Mouse (Mus musculus) limb, embryonic 13.5 days (tissue): ENCODE data around the gene Cfap126. TPM values are rescaled to one million over a fixed set of nuclear protein-coding genes. Genes with fewer than 3 reads are reported as not detected.
"Not testable (repeated sequence)": the region's sequence is repeated elsewhere in the genome, so short reads cannot be mapped to it uniquely, and the experiment has no call there.

Experiments
- ATAC-seq: fragments of 200-750 bp; cut with Nextera tagmentation; 2 replicates; pipeline ENCODE4 v1.8.0; 2017; ENCODE audit warnings: low read depth, moderate number of reproducible peaks, moderate TSS enrichment; ENCODE audit not compliant: low FRiP score
- H3K27ac ChIP-seq: fragments of 300-500 bp; sonication (generic); 2 replicates; pipeline ENCODE4 v1.5.1; 2015; ENCODE audit warnings: inconsistent platforms, mild to moderate bottlenecking, moderate library complexity
- H3K27me3 ChIP-seq: fragments of 300-500 bp; sonication (generic); 2 replicates; pipeline ENCODE4 v1.6.1; 2015; ENCODE audit warnings: mild to moderate bottlenecking, inconsistent platforms
- H3K36me3 ChIP-seq: fragments of 300-500 bp; sonication (generic); 2 replicates; pipeline ENCODE4 v1.6.1; 2015; ENCODE audit warnings: inconsistent platforms, mild to moderate bottlenecking, moderate library complexity
- H3K4me1 ChIP-seq: fragments of 300-500 bp; sonication (generic); 2 replicates; pipeline ENCODE4 v1.6.1; 2015; ENCODE audit warnings: inconsistent platforms
- H3K4me2 ChIP-seq: fragments of 300-500 bp; sonication (generic); replicated peaks from 2 replicates; pipeline ENCODE4 v1.6.1; 2015; ENCODE audit warnings: inconsistent platforms, mild to moderate bottlenecking, moderate library complexity
- H3K4me3 ChIP-seq: fragments of 300-500 bp; sonication (generic); 2 replicates; pipeline ENCODE4 v1.5.1; 2015; ENCODE audit warnings: moderate library complexity, mild to moderate bottlenecking, inconsistent platforms
- H3K9ac ChIP-seq: fragments of 300-500 bp; sonication (generic); 2 replicates; pipeline ENCODE4 v1.6.1; 2015; ENCODE audit warnings: mild to moderate bottlenecking, inconsistent platforms
- H3K9me3 ChIP-seq: fragments of 300-500 bp; sonication (generic); 2 replicates; pipeline ENCODE4 v1.6.1; 2016; ENCODE audit warnings: inconsistent platforms
- WGBS: fragments of 180-500 bp; shearing (Covaris S2); methylation state at CpG from one replicate; pipeline ENCODE4 v1.1.7; 2015; 5-methylcytosine and 5-hydroxymethylcytosine counted together
- polyA plus RNA-seq: library from polyadenylated mRNA; unstranded; fragments of >200 nt; fragmentation: Nextera tagmentation; extraction: Ambion mirVana; gene quantifications from 2 replicates; pipeline ENCODE4 v1.2.1, GENCODE M21; 2015

The Cfap126 gene
- polyA plus RNA-seq, 1 experiment from 2014 or later: 1.5 TPM

DNA sequence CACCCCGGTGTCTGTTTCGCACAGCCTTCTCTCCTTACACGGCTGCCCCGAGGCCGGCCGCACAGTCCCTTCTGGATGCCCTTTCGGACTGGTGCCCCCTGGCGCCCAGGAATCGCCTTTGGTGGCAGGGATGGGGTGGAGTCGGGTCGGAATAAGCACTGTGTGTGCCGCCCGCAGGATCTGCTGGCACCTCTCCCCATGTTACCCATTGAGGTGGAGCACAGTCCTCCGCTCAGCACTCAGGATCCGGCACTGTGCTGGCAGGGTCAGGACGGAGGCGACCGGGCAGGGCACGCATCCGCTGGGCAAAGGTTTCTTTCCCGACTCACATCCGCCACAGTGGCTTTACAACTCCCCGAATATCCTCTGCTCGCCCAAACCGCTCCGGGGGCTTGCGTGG is 35.8 kb upstream of the Cfap126 start:
- ATAC-seq: peak; percentile 18
- Histone ChIP-seq H3K4me2 (peak overlapping the region; percentile 47), H3K27me3 (peaks cover 41% of the 10 kb centered on the region), H3K4me3 (peak overlapping the region; percentile 25)
- H3K9me3 ChIP-seq, H3K4me1 ChIP-seq, H3K9ac ChIP-seq, H3K27ac ChIP-seq, H3K36me3 ChIP-seq: not testable (repeated sequence)
- 3% methylated on average over 20 of the region's 27 CpGs for WGBS

DNA sequence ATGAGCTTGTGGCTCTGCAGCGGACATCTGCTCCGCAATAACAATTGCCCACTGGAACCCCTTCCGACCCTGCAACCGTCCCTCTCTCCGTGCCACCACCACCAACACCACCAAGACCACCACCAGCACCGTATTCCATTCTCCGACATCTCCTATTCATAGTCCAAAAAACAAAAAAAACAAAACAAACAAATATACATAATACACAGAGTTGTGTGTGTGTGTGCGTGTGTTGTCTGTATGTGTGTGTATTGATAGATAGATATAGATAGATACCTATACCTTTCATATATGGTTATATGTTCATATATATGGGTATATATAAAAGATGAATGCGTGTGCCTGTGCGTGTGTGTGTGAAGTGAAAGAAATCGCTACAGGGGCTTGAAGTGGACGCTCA is 35.3 kb upstream of the Cfap126 start:
- H3K27ac ChIP-seq, H3K4me1 ChIP-seq, ATAC-seq, H3K9me3 ChIP-seq, H3K4me3 ChIP-seq, H3K9ac ChIP-seq, H3K36me3 ChIP-seq: not testable (repeated sequence)
- WGBS: 24% methylated on average over 12 of the region's 12 CpGs
- peak overlapping the region; percentile 35 for H3K4me2 ChIP-seq
- peaks cover 41% of the 10 kb centered on the region for H3K27me3 ChIP-seq

DNA sequence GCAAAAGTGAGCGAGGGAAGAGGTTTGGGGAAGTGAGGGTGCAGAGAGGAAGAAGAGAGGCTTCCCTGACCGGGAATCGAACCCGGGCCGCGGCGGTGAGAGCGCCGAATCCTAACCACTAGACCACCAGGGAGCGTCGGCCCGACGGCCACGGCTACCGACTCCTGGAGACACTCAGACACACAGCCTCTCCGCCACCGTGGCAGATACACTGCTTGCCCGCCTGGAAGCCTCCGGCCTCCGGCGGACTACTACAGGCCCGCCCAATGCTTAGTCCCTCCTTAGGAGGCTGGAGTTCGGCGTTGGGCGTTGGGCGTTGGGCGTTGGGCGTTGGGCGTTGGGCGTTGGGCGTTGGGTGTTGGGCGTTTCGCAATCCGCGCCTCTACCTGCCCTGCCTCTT is 34.4 kb upstream of the Cfap126 start:
- peaks cover 33% of the 10 kb centered on the region for H3K27me3 ChIP-seq
- WGBS: 0% methylated on average over 1 of the region's 35 CpGs
- not testable (repeated sequence) for H3K4me3 ChIP-seq, H3K9me3 ChIP-seq, H3K36me3 ChIP-seq, H3K27ac ChIP-seq, H3K9ac ChIP-seq, H3K4me2 ChIP-seq, H3K4me1 ChIP-seq
- ATAC-seq: peak; percentile 46

DNA sequence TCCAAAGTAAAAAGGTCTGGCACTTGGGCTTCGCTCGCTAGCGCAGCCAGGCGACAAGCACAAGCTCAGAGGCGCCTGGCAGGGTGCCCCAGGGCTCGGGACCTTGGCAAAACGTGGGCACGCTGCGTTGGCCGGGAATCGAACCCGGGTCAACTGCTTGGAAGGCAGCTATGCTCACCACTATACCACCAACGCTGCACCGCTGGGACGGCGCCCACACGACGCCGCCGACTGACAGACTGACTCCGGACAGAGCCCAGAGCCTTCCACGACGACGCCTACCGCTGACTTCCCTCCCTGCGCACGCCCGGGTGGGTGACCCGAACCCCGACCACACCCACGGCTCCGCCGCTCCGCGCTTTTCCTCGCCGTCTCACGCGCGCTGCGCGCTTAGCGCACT is 33.9 kb upstream of the Cfap126 start:
- H3K27ac ChIP-seq, H3K4me2 ChIP-seq, H3K4me3 ChIP-seq, H3K9ac ChIP-seq, H3K9me3 ChIP-seq, H3K36me3 ChIP-seq, H3K4me1 ChIP-seq: not testable (repeated sequence)
- peak; percentile 24; the same call in 1 of the 2 replicates for ATAC-seq
- WGBS: no CpG with 5 or more reads among the region's 43 CpGs
- peaks cover 32% of the 10 kb centered on the region for H3K27me3 ChIP-seq

- not testable (repeated sequence) for H3K27ac ChIP-seq, H3K4me1 ChIP-seq, H3K4me3 ChIP-seq, H3K4me2 ChIP-seq, H3K36me3 ChIP-seq, H3K9me3 ChIP-seq, H3K9ac ChIP-seq
- WGBS: 29% methylated on average over 12 of the region's 17 CpGs
- ATAC-seq: peak; percentile 3; the same call in 1 of the 2 replicates
- H3K27me3 ChIP-seq: peaks cover 39% of the 10 kb centered on the region
Measured at GRCm38 (mm10) chr1:171081512-171082231, 32.0 kb upstream of the Cfap126 start.

DNA sequence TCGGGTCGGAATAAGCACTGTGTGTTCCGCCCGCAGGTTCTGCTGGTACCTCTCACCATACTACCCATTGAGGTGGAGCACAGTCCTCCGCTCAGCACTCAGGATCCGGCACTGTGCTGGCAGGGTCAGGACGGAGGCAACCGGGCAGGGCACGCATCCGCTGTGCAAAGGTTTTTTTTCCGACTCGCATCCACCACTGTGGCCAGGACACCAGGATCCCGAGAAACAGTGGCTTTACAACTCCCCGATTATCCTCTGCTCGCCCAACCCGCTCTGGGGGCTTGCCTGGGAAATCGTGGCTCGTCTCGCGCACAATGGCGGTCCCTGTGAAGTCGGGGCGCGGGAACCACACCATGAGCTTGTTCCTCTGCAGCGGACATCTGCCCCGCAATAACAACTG is 28.0 kb upstream of the Cfap126 start:
- peaks cover 15% of the 10 kb centered on the region for H3K4me1 ChIP-seq
- no peaks in the 10 kb centered on the region for H3K36me3 ChIP-seq
- no peaks in the 10 kb centered on the region for H3K9me3 ChIP-seq
- peak overlapping the region; percentile 59 for H3K9ac ChIP-seq
- WGBS: under 1% methylated on average over 26 of the region's 26 CpGs
- no peak overlapping the region for H3K27ac ChIP-seq
- peak overlapping the region; percentile 51 for H3K4me3 ChIP-seq
- H3K4me2 ChIP-seq: peak overlapping the region; percentile 83
- no peak for ATAC-seq
- H3K27me3 ChIP-seq: peaks cover 29% of the 10 kb centered on the region

DNA sequence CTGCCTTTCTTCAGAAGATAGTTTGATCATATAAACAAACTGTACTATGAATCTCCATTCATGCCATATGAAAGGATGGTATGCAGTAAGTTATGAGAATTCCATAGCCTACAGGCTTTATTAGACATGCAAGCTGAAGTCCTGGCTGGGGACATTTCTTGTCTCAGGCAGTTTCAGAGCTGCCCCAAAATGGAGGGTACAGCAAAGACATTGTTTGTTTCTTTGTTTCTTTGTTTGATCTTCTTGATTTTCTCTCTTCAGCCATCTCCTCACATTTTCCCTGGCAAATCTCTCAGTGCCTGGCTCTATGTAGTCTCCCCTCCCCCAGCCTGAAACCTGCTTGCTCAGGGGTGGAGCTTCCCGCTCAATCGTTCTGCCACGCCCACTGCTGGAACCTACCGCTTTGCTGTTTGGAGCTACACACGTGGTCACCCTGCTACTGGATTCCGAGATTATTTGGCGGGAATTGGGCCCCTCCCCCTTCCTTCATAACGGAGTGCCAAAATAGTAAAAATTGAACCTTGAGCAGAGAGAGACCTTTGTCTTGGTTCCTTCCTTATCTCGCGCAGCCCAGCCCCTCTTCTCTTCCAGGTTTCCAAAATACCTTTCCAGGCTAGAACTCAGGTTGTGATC is 25.4 kb upstream of the Cfap126 start:
- H3K9ac ChIP-seq, H3K9me3 ChIP-seq, H3K27ac ChIP-seq, ATAC-seq, H3K36me3 ChIP-seq: not testable (repeated sequence)
- Histone ChIP-seq H3K4me2 (peak overlapping the region; percentile 51), H3K4me3 (peak overlapping the region; percentile 8; the same call in 1 of the 2 replicates), H3K27me3 (peaks cover 25% of the 10 kb centered on the region), H3K4me1 (peaks cover 15% of the 10 kb centered on the region)
- 5% methylated on average over 10 of the region's 10 CpGs for WGBS

DNA sequence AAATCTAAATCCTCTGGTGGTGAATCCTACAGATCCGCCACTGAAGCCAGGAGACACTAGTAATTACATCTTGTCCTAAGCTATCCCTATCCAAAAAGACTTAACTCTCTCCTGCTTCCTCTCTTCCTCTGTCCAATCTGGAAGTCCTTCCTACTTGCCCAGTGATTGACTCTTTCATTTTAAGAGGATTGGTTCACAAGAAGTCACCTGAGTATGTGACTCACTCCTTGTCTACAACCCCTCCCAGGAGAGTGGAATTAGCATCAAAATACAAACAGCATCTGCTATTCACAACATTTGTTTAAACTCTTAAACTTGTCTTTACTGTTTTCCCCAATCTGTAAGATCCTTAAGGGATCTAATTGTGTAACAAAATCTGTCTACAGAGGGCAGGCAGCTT is 23.8 kb upstream of the Cfap126 start:
- peaks cover 25% of the 10 kb centered on the region for H3K27me3 ChIP-seq
- no peak overlapping the region for H3K4me2 ChIP-seq
- ATAC-seq: no peak
- no peak overlapping the region for H3K4me3 ChIP-seq
- H3K9me3 ChIP-seq: no peaks in the 10 kb centered on the region
- WGBS: 85% methylated on average over 1 of the region's 1 CpGs
- no peaks in the 10 kb centered on the region for H3K36me3 ChIP-seq
- no peak overlapping the region for H3K9ac ChIP-seq
- peaks cover 15% of the 10 kb centered on the region for H3K4me1 ChIP-seq
- no peak overlapping the region for H3K27ac ChIP-seq

- no peak for ATAC-seq
- Histone ChIP-seq H3K27ac (no peak overlapping the region), H3K9ac (no peak overlapping the region), H3K27me3 (peaks cover 21% of the 10 kb centered on the region), H3K36me3 (no peaks in the 10 kb centered on the region), H3K4me3 (no peak overlapping the region), H3K4me2 (no peak overlapping the region), H3K4me1 (peaks cover 13% of the 10 kb centered on the region), H3K9me3 (no peaks in the 10 kb centered on the region)
- WGBS: 60% methylated on average over 2 of the region's 2 CpGs
Measured at GRCm38 (mm10) chr1:171090761-171091160, 23.0 kb upstream of the Cfap126 start.

DNA sequence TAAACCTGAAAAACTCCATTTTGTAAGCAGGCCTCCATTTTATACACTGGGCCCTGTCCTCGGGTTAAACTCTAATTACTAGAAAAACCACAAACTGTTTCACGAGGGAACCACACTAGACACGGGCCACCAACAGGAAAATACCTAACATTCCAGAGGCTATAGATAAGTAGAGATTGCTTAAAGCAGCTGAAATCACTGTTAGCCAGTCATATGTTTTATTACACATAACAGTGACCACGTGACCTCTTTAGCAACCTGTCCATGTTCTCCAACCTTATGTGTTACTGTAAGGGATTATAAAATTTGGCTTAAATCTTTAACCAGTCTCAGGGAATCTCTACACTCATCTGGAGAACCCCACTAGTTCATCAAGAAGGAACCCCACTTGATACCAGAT is 19.3 kb upstream of the Cfap126 start:
- 48% methylated on average over 4 of the region's 4 CpGs for WGBS
- H3K27ac ChIP-seq: no peak overlapping the region
- H3K36me3 ChIP-seq: no peaks in the 10 kb centered on the region
- H3K9me3 ChIP-seq: no peaks in the 10 kb centered on the region
- 0 out of 2 replicates have a peak, but pooled peaks cover 3% of the 10 kb centered on the region for H3K27me3 ChIP-seq
- no peak overlapping the region for H3K4me2 ChIP-seq
- H3K9ac ChIP-seq: no peak overlapping the region
- no peak overlapping the region for H3K4me3 ChIP-seq
- no peak for ATAC-seq
- H3K4me1 ChIP-seq: peaks cover 11% of the 10 kb centered on the region; the same call in 1 of the 2 replicates

DNA sequence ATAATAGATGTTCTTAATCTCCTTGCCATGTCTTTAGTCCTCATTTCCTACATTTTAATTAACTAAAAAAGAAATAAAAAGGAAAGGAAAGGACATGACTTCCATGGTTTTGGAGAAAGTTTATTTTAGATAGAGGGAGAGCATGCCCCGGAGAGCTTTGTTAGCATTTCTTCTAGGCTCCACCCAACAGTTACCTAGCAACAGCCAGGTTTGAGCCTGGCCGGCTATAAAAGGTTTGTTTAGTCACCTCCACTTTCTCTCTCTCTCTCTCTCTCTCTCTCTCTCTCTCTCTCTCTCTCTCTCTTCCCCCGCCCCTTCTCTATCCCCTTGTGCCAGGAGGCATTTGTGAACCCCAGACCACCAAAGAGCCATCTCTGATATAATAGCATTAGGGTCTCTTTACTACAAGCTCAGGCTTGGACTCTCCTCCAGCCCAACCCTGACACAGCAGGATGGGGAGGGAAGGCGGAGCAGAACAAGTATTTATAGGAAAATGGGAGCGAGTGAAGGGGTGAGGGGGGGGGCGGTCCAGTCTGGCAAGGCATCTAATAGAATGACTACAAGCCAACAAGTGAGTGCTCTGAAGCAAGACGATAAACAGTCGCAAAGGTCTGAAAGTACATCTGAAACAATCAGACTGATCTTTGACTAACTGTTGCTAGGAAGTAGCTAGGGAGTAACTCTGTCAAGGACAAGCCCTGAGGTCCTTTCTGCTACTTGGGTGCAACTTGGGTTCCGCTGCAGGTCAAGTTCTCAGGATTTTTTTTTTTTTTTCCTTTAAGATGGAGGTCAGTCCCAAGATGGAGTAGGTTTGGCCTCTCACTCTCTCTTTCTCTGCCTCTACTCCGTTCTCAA is 17.4 kb upstream of the Cfap126 start:
- Histone ChIP-seq H3K9me3 (no peaks in the 10 kb centered on the region), H3K4me2 (peak overlapping the region; percentile 39), H3K9ac (no peak overlapping the region), H3K4me1 (peaks cover 11% of the 10 kb centered on the region; the same call in 1 of the 2 replicates), H3K36me3 (no peaks in the 10 kb centered on the region), H3K27ac (no peak overlapping the region), H3K27me3 (no peaks in the 10 kb centered on the region), H3K4me3 (peak overlapping the region; percentile 1; the same call in 1 of the 2 replicates)
- 21% methylated on average over 10 of the region's 10 CpGs for WGBS
- no peak for ATAC-seq

DNA sequence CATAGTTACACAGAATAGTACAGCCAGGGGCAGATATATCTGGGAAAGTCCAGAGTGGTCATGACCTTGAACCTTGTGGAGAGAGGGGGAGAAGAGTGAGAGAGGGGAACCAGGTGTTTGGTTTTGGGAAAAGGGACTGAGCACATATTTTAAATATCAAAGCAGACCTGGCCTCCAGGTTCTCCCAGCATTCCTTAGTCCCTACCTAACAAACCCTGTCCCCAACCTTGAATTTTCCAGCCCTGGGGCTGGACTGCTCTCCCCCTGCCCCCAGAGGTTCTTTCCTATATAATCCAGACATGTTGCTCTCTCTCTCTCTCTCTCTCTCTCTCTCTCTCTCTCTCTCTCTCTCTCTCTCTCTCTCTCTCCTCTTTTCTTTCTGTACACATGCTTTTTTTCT is 16.6 kb upstream of the Cfap126 start:
- H3K4me3 ChIP-seq: no peak overlapping the region
- no peak overlapping the region for H3K4me2 ChIP-seq
- H3K4me1 ChIP-seq: peaks cover 11% of the 10 kb centered on the region; the same call in 1 of the 2 replicates

More for the DNA sequence above, 16.6 kb upstream of the Cfap126 start:
- ATAC-seq: no peak
- Histone ChIP-seq H3K9ac (no peak overlapping the region), H3K27ac (no peak overlapping the region), H3K36me3 (no peaks in the 10 kb centered on the region), H3K27me3 (no peaks in the 10 kb centered on the region), H3K9me3 (no peaks in the 10 kb centered on the region)
